Mouse (Mus musculus) B cell, adult (primary cell): Measurements from ENCODE around the gene Vmn1r115. TPM values are rescaled to one million over a fixed set of nuclear protein-coding genes. Genes with fewer than 3 reads are reported as not detected.

Source experiments
- total RNA-seq: library from RNA; stranded (reverse); gene quantifications from 4 replicates; pipeline ENCODE4 v1.2.4, GENCODE M21; 2023; ENCODE audit not compliant: inconsistent age

Gene Vmn1r115
- not detected in 4 replicates for total RNA-seq

GRCm38 (mm10) chr7:20844885-20845284 lies at the start of gene Vmn1r115:
Gene Vmn1r115 (minus strand): TSS chr7:20844985.

GRCm38 (mm10) chr7:20884021-20884420 lies 39.2 kb upstream of the Vmn1r115 start, which contains the start of gene Vmn1r117:
Gene Vmn1r117 (minus strand): TSS chr7:20884121.

GRCm38 (mm10) chr7:20871956-20872355 lies 27.2 kb upstream of the Vmn1r115 start, which contains the start of gene Vmn1r116:
Gene Vmn1r116 (plus strand): TSS chr7:20872256.

GRCm38 (mm10) chr7:20812086-20812485 lies 32.7 kb downstream of the Vmn1r115 start, which contains the start of gene Vmn1r114:
Gene Vmn1r114 (minus strand): TSS chr7:20812186.

Other genes with a start within 250 kb of the Vmn1r115 start
- gene Gm4513, start 246.0 kb downstream of the Vmn1r115 start, total RNA-seq, result not detected in 4 replicates
- not detected in 4 replicates for gene Vmn1r107, start 176.1 kb downstream of the Vmn1r115 start, total RNA-seq
- gene Vmn1r111, start 141.8 kb downstream of the Vmn1r115 start, total RNA-seq, result not detected in 4 replicates
- gene Gm10668, start 114.4 kb downstream of the Vmn1r115 start, total RNA-seq, result not detected in 4 replicates
- not detected in 4 replicates for gene Vmn1r112, start 73.8 kb downstream of the Vmn1r115 start, total RNA-seq
- not detected in 4 replicates for gene Vmn1r113, start 57.7 kb downstream of the Vmn1r115 start, total RNA-seq
- not detected in 4 replicates for gene Vmn1r114, start 32.8 kb downstream of the Vmn1r115 start, total RNA-seq
- gene Vmn1r116, start 27.3 kb upstream of the Vmn1r115 start, total RNA-seq, result not detected in 4 replicates
- not detected in 4 replicates for gene Vmn1r117, start 39.1 kb upstream of the Vmn1r115 start, total RNA-seq
- not detected in 4 replicates for gene Vmn1r118, start 67.4 kb upstream of the Vmn1r115 start, total RNA-seq
- not detected in 4 replicates for gene Vmn1r119, start 167.5 kb upstream of the Vmn1r115 start, total RNA-seq
- not detected in 4 replicates for gene Vmn1r120, start 208.8 kb upstream of the Vmn1r115 start, total RNA-seq